Mouse (Mus musculus) CH12.LX (cell line): ENCODE results near the gene Fyttd1. TPM values are rescaled to one million over a fixed set of nuclear protein-coding genes. Genes with fewer than 3 reads are reported as not detected.

Experiments used
- DNase-seq: peaks from one replicate; pipeline ENCODE4 v3.0.0-alpha.2; 2013; ENCODE audit errors: extremely low read depth
- H3K27ac ChIP-seq: 2 replicates; pipeline ENCODE4 v1.5.1; 2012; ENCODE audit warnings: low read depth, mild to moderate bottlenecking, control low read depth, moderate library complexity; ENCODE audit not compliant: insufficient read depth
- H3K27me3 ChIP-seq: replicated peaks from 2 replicates; pipeline ENCODE3; 2012; ENCODE audit warnings: inconsistent platforms
- H3K36me3 ChIP-seq, 2 experiments: replicated peaks in 1 of 2; 2 replicates each; pipeline versions ENCODE3 to v1.6.1; 2012; ENCODE audit warnings: inconsistent platforms in 1 of 2, low read length in 1 of 2, mild to moderate bottlenecking in 1 of 2, mixed read lengths in 1 of 2, moderate library complexity in 1 of 2; ENCODE audit not compliant: control insufficient read depth in 1 of 2, insufficient read depth in 1 of 2
- H3K4me1 ChIP-seq, 2 experiments: 2 replicates each; pipeline ENCODE4 v1.6.1; 2012; ENCODE audit warnings: inconsistent platforms in 1 of 2, moderate library complexity in 1 of 2; ENCODE audit not compliant: insufficient read depth in 2 of 2, control insufficient read depth in 1 of 2
- H3K4me2 ChIP-seq: 2 replicates; pipeline ENCODE4 v1.6.1; 2012; ENCODE audit warnings: low read depth, mild to moderate bottlenecking, control low read depth; ENCODE audit not compliant: poor library complexity, insufficient read depth, severe bottlenecking
- H3K4me3 ChIP-seq, 3 experiments: fragments of 150-350 bp in 1 of 3; sonication (generic) in 1 of 3; replicated peaks in 1 of 3; 2 replicates each; pipeline versions ENCODE3 to v1.5.1; 2011 to 2012; ENCODE audit warnings: low read depth in 2 of 3, low read length in 2 of 3, mild to moderate bottlenecking in 2 of 3, moderate library complexity in 2 of 3, control low read depth in 1 of 3, improper control_type of control experiment in 1 of 3, inconsistent platforms in 1 of 3, mixed read lengths in 1 of 3; ENCODE audit not compliant: poor library complexity in 1 of 3
- H3K79me2 ChIP-seq: replicated peaks from 2 replicates; pipeline ENCODE4 v1.6.1; 2012; ENCODE audit warnings: mild to moderate bottlenecking, moderate library complexity; ENCODE audit not compliant: control insufficient read depth, poor library complexity, insufficient read depth, severe bottlenecking; ENCODE audit errors: extremely low read depth
- H3K9ac ChIP-seq: 2 replicates; pipeline ENCODE4 v1.6.1; 2012; ENCODE audit warnings: low read depth, mild to moderate bottlenecking, control low read depth, moderate library complexity; ENCODE audit not compliant: insufficient read depth
- H3K9me3 ChIP-seq: replicated peaks from 2 replicates; pipeline ENCODE3; 2012; ENCODE audit warnings: low read length, inconsistent platforms, mixed read lengths
- CHD1 ChIP-seq: IDR thresholded peaks from 2 replicates; pipeline ENCODE4 v1.6.1; 2012; ENCODE audit warnings: low read depth, low read length, improper control_type of control experiment, inconsistent platforms
- CHD2 ChIP-seq: IDR thresholded peaks from 2 replicates; pipeline ENCODE4 v1.6.1; 2011; ENCODE audit warnings: low read length, improper control_type of control experiment
- CTCF ChIP-seq, 2 experiments: IDR thresholded peaks in 1 of 2; conservative IDR thresholded peaks in 1 of 2; 2 replicates each; pipeline ENCODE4 v1.5.1; 2011 to 2012; ENCODE audit warnings: low read depth in 2 of 2, low read length in 2 of 2, improper control_type of control experiment in 1 of 2, inconsistent platforms in 1 of 2, mild to moderate bottlenecking in 1 of 2, moderate library complexity in 1 of 2
- JUND ChIP-seq: conservative IDR thresholded peaks from 2 replicates; pipeline ENCODE4 v1.6.1; 2011; ENCODE audit warnings: low read depth, low read length, improper control_type of control experiment
- KAT2A ChIP-seq: IDR thresholded peaks from 2 replicates; pipeline ENCODE4 v1.6.1; 2012; ENCODE audit warnings: low read length, improper control_type of control experiment, inconsistent platforms; ENCODE audit not compliant: insufficient replicate concordance
- MAX ChIP-seq: IDR thresholded peaks from 2 replicates; pipeline ENCODE4 v1.6.1; 2011; ENCODE audit warnings: low read length, improper control_type of control experiment
- MAZ ChIP-seq: IDR thresholded peaks from 2 replicates; pipeline ENCODE4 v1.6.1; 2012; ENCODE audit warnings: low read depth, mild to moderate bottlenecking, inconsistent platforms, low read length, improper control_type of control experiment, moderate library complexity
- MEF2A ChIP-seq: IDR thresholded peaks from 2 replicates; pipeline ENCODE4 v1.6.1; 2014; ENCODE audit warnings: low read depth, mild to moderate bottlenecking, inconsistent platforms, low read length, improper control_type of control experiment, borderline replicate concordance
- MYC ChIP-seq: IDR thresholded peaks from 2 replicates; pipeline ENCODE4 v1.6.1; 2011; ENCODE audit warnings: low read depth, mild to moderate bottlenecking, improper control_type of control experiment, low read length
- POLR2AphosphoS2 ChIP-seq: IDR thresholded peaks from 2 replicates; pipeline ENCODE4 v1.6.1; 2011; ENCODE audit warnings: low read depth, low read length, improper control_type of control experiment
- RAD21 ChIP-seq: IDR thresholded peaks from 2 replicates; pipeline ENCODE4 v1.6.1; 2011; ENCODE audit warnings: low read depth, mild to moderate bottlenecking, low read length, improper control_type of control experiment, moderate library complexity
- SIN3A ChIP-seq: IDR thresholded peaks from 2 replicates; pipeline ENCODE4 v1.6.1; 2012; ENCODE audit warnings: low read length, improper control_type of control experiment, inconsistent platforms
- TCF12 ChIP-seq: IDR thresholded peaks from 2 replicates; pipeline ENCODE4 v1.6.1; 2014; ENCODE audit warnings: low read depth, mild to moderate bottlenecking, inconsistent platforms, low read length, improper control_type of control experiment
- UBTF ChIP-seq: IDR thresholded peaks from 2 replicates; pipeline ENCODE4 v1.6.1; 2012; ENCODE audit warnings: low read depth, mild to moderate bottlenecking, inconsistent platforms, low read length, improper control_type of control experiment, moderate library complexity
- ZC3H11A ChIP-seq: IDR thresholded peaks from 2 replicates; pipeline ENCODE4 v1.6.1; 2012; ENCODE audit warnings: low read depth, mild to moderate bottlenecking, inconsistent platforms, low read length, improper control_type of control experiment
- ZMIZ1 ChIP-seq: IDR thresholded peaks from 2 replicates; pipeline ENCODE4 v1.6.1; 2012; ENCODE audit warnings: low read depth, mild to moderate bottlenecking, inconsistent platforms, low read length, improper control_type of control experiment
- dilution Hi-C: fragments of 300-500 bp; cut with MboI; formaldehyde crosslinking; loops from 2 replicates; pipeline ENCODE4 v1.14.3; 2020; ENCODE audit warnings: low sequenced_read_pairs; ENCODE audit not compliant: extremely low pct_unique_long_range_greater_than_20kb, extremely low pct_ligation_motif_present
- in situ Hi-C: fragments of 300-500 bp; cut with MboI; formaldehyde crosslinking; loops from 3 replicates; pipeline ENCODE4 v1.14.3; 2019; ENCODE audit warnings: low sequenced_read_pairs, low pct_ligation_motif_present, low pct_unique_long_range_greater_than_20kb, mixed read lengths
- polyA plus RNA-seq: library from polyadenylated mRNA; unstranded; fragments of >175 nt; gene quantifications from 2 replicates; pipeline ENCODE4 v1.2.1, GENCODE M21; 2012; ENCODE audit warnings: low read depth; ENCODE audit not compliant: insufficient read length
- total RNA-seq, 2 experiments: library from RNA; depleted of rRNA; stranded (reverse); fragments of 300-350 nt in 1 of 2; fragments of >200 nt in 1 of 2; gene quantifications; 2 replicates each; pipeline ENCODE4 v1.2.3; 2012 to 2014

Fyttd1 gene
- total and polyA plus RNA-seq, 3 experiments, result 148 to 264 (median 168) TPM

GRCm38 (mm10) chr16:32948016-32948415, 70.7 kb downstream of the Fyttd1 start:
- H3K79me2 ChIP-seq, result peaks cover 9% of the 10 kb centered on the region
- H3K36me3 ChIP-seq, result peaks cover 4 to 18% of the 10 kb centered on the region in 2 experiments
- in situ Hi-C loops, result no loop called here
- peaks cover 3 to 14% of the 10 kb centered on the region in 2 experiments; a peak in 3 of 4 replicates for H3K4me1 ChIP-seq
- H3K4me2 ChIP-seq, result no peak overlapping the region
- H3K4me3 ChIP-seq, result no peak overlapping the region
- DNase-seq, result no peak
- dilution Hi-C loops, result no loop called here
- no peak overlapping the region for H3K27ac ChIP-seq
- no peak overlapping the region for H3K9ac ChIP-seq
- H3K27me3 ChIP-seq, result no peaks in the 10 kb centered on the region
- TF ChIP-seq CHD2 (no peak), TCF12 (no peak), POLR2AphosphoS2 (no peak), ZC3H11A (no peak), MEF2A (no peak), MYC (no peak), JUND (no peak)
- H3K9me3 ChIP-seq, result peaks cover 6% of the 10 kb centered on the region

DNA sequence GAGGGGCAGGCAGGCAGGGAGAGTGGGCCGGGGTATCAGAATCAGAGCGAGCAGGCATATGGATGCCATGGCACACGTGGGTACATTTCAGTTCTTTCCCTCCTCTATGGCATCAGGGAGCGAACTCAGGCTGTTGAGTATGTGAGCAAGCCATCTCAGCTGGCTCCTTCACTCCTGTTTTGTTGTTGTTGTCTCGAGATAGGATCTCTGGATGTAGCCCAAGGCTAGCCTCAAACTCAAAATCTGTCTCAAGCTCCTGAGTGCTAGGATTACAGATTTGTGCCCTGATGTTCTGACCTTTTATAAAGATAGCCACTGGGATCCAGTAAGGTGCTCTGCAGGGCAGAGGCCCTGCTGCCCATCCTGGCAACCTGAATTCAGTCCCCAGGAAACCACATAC, 71.4 kb downstream of the Fyttd1 start:
- Histone ChIP-seq H3K36me3 (peaks cover 4 to 18% of the 10 kb centered on the region in 2 experiments), H3K27ac (no peak overlapping the region), H3K9ac (no peak overlapping the region)
- DNase-seq, result no peak
- dilution Hi-C loops (no loop called here), in situ Hi-C loops (no loop called here)
- TF ChIP-seq MYC, result no peak
- TF ChIP-seq UBTF, result no peak
- no peak for TF ChIP-seq POLR2AphosphoS2
- TF ChIP-seq SIN3A, result no peak
- TF ChIP-seq RAD21, result no peak
- TF ChIP-seq ZMIZ1, result no peak
- TF ChIP-seq MAX, result no peak
- no peak for TF ChIP-seq MAZ
- no peak for TF ChIP-seq CTCF (conservative IDR thresholded peaks at IDR 0.05 in 1 of 2, IDR thresholded peaks at IDR 0.05 in 1 of 2; ENCODE audit: low read depth in 2 of 2, low read length in 2 of 2)
- TF ChIP-seq KAT2A, result no peak
- TF ChIP-seq CHD1, result no peak
- TF ChIP-seq, all 38 proteins: peak for 0
- Histone ChIP-seq H3K79me2 (peaks cover 9% of the 10 kb centered on the region), H3K9me3 (peaks cover 6% of the 10 kb centered on the region), H3K27me3 (no peaks in the 10 kb centered on the region), H3K4me2 (no peak overlapping the region), H3K4me1 (peaks cover 3 to 15% of the 10 kb centered on the region in 2 experiments; a peak in 3 of 4 replicates), H3K4me3 (no peak overlapping the region)
